Mouse (Mus musculus): ENCODE data around the gene Ube4b.
"Not testable (repeated sequence)": the region's sequence is repeated elsewhere in the genome, so short reads cannot be mapped to it uniquely, and the experiment has no call there.

The Ube4b gene

DNA sequence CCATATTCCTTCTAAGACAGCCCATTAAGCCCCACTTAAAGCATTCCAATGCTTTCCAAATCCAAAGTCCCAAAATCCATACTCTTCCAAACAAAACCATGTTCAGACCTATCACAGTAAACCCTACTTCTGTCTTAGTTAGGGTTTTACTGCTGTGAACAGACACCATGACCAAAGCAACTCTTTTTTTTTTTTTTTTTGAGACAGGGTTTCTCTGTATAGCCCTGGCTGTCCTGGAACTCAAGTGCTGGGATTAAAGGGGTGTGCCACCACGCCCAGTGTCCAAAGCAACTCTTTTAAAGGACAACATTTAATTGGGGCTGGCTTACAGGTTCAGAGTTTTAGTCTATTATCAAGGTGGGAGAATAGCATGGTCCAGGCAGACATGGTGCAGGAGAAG lies 5.3 kb upstream of the Ube4b start:
- in situ Hi-C loops (cut with MboI, MseI): not testable (repeated sequence)

DNA sequence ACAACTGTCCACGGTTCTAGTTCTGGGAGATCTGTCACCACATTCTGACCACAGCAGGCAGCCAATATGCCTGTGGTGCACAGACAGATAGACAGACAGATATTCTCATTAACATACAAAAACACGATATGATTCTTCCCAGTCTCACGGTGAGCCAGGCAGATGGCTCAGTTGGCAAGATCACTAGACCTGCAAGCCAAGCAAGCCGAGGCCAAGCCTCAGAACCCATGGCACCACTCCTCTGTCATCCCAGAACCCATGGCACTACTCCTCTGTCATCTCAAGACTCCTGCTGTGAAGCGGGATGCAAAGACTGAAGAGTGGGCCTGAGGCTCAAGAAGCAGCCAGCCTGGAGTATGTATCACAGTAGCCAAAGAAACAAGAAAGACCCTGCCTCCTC lies 3.0 kb upstream of the Ube4b start:
- in situ Hi-C loops (cut with MboI, MseI): no loop called here

DNA sequence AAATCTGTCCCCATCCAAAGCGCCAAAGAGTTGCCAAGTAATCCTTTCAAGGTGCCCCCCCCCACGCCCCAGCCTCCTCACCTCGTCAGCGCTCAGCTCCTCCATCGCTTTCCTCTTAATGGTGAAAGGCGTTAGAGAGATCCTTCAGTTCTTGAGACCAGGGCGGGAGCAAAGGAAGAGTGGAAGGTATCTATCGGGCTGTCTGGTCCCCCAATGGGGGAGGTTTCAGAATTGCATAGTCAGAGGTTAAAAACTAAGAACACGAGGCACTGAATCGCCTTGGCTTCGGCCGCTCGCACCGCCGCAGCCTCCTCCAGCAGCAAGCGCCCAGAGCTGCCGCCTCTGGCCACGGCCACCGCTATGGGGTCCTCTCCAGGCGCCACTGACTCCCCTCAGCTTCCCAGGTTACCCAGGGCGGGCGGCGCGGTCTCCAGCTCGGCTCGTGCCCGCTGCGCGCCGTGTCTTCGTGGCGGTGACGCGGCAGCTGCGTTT lies 702 bp downstream of the Ube4b start:
- in situ Hi-C loops (cut with MboI, MseI): no loop called here

DNA sequence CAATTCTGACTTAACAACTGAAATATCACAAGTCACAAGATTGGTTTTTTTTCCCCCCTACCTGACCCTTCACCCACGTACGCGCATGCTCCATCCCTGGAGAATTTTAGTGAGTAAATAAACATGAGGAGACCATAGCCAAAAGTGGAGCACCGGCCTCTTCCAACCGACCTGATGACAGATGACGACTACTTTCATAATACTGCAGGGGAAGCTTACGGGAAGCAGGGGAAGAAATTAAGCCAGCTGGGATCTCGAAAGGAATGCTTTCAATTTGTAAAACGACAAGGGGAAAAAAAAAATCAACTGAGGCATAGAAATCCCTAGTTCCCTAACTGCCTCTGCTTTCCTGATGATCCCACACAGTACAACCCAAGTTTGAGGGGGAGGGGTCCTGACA lies 1.8 kb downstream of the Ube4b start:
- in situ Hi-C loops (cut with MboI, MseI): no loop called here

DNA sequence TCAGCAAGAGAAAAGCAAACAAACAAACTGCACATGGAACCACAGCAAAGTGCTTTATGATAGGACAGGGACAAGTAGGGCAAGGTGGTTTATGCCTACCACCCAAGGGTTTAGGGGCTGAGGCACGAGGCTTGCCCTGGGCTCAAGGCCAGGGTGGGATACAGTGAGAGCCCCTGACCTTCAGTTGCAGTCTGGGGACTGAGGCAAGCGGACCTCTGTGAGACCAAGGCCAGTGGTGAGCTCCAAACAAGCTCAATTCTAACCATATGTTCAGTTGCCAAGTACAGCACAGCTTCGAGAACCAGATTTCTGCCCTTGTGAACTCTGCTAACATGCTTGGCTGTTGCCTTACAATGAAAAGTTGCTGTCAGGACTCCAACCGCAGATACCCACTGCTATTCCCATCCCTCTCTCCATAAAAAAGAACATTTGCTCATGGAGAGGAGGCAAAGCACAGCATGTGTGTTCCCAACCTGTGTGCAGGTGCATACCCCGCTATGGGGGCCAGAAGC lies 8.6 kb downstream of the Ube4b start:
- in situ Hi-C loops (cut with MboI, MseI): no loop called here

DNA sequence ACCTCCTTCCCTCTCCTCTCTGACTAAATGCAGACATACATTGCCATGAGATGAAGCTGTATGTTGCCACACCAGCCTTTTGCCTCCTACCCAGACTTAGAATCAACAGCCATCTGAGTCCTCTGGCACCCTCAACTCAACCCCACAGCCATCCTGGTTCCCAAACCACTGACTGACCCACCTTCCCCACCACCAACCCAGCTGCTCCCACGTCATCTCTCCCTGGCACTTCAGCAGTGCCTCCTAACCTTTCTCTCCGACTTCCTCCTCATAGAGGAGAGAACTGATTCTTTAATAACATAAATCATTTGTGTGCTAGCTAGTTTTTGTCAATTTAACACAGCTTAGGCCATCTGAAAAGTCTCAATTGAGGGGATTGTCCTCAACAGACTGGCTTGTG lies 9.6 kb downstream of the Ube4b start:
- in situ Hi-C loops (cut with MboI, MseI): no loop called here

DNA sequence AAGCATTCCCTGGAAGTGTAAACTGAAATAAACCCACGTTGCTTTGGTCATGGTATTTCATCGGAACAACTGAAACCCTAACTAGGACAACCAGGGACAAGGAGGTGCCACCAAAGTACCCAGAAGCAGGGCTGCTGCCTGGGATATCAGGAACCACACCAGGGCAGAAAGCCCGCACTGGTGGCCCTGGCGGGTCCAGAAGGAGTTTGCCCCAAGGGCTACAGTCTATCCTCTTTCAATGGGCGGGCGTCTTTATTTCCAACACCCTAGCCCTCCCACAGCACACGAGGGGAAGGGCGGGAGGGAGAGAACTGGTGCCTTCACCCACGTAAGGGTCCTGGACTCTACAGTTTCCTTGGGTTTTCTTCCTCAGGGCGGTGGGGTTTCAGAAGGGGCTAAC lies 10.1 kb downstream of the Ube4b start:
- in situ Hi-C loops (cut with MboI, MseI): no loop called here

DNA sequence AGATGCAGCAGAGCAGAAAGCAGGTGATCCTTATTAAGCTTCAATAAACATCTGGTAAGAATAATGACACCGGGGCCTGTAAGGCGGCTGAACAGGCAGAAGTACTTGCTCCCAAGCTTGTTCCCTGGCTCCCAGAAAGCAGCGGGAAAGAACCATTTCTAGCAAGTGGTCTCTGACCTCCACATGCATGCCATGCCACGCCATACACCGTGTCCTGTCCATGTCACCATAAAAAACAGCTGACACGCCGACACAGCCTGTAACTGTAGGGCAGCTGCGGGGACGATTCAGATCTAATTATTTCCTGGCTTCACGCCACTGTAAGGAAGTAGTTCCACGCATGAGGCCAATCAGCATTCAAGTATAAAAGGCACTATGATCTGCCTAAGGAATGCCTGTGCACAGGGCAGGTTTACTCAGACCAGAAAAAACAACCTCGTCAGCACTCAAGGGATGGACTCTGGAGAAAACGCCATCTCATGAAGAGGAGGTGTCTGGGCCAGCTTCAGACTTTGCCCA lies 10.8 kb downstream of the Ube4b start:
- in situ Hi-C loops (cut with MboI, MseI): no loop called here

DNA sequence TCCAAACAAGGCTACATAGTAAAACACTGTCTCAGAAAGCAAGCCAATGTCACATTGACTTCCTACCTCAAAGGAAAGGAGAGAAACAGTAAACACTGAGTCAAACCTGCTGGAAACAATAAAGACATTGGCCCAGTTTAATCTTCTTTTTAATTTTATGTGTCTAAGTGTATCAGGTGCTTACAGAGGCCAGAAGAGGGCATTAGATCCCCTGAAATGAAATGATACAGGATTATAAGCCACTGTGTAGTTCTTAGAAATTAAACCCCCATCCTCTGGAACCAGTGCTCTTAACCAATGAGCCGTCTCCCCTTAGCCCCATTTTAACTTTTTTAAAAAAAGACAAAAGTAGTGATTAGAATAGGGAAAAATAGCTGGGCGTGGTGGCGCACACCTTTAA lies 12.3 kb downstream of the Ube4b start:
- in situ Hi-C loops (cut with MboI, MseI): no loop called here

DNA sequence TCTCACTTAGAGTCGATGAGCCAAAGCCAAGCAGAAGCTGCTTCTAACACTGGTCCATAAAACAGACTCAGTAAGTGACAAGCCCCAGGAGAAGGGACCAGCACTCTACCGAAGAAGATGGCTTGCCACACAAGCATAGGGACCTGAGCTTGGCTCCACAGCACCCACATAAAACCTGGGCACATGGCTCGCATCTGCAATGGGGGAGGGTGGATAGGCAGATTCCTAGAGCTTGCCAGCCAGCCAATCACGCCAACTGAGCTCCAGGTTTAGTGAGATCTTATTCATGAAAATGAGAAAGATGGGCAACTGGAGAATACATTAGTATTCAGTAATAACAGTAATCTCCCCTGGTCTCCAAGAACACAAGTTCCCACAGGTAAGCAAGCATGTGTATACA lies 16.8 kb downstream of the Ube4b start:
- in situ Hi-C loops (cut with MboI, MseI): no loop called here

DNA sequence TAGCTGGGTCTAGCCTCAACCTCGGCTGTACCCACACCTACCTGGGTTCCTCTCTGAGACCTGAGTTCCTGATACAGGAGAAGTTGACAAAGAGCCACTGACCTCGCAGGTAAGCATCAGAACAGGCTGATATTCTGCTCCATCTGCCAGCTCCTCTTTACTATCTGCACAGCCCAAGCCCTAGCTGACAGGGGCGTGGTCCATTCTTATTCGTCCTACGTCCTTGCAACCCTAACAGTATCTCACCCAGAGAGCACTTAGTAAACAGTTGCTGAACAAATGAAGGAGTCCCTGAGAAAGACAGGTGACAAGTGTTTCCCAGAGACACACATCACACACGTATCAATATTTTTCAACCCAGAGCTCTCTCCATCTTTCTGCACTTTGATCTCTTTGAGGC lies 18.2 kb downstream of the Ube4b start:
- in situ Hi-C loops (cut with MboI, MseI): no loop called here

DNA sequence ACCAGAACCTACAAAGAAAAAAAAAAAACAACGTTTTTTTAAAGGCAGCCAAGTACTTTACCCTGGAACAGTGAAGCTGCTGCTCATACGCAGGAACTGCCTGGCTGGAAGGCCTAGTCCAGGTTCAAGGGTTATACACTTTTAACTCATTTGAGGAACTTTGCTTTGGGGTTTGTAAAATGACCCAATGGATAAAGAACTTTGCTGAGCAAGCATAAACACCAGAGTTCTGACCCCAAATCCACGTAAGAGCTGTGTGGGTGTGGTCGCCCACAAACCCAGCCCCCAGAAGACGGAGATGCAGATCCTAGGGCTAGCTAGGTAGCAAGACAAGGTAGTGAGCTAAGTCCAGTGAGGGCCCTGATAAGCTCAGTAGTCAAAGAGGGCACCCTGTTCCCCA lies 19.1 kb downstream of the Ube4b start:
- in situ Hi-C loops (cut with MboI, MseI): no loop called here

DNA sequence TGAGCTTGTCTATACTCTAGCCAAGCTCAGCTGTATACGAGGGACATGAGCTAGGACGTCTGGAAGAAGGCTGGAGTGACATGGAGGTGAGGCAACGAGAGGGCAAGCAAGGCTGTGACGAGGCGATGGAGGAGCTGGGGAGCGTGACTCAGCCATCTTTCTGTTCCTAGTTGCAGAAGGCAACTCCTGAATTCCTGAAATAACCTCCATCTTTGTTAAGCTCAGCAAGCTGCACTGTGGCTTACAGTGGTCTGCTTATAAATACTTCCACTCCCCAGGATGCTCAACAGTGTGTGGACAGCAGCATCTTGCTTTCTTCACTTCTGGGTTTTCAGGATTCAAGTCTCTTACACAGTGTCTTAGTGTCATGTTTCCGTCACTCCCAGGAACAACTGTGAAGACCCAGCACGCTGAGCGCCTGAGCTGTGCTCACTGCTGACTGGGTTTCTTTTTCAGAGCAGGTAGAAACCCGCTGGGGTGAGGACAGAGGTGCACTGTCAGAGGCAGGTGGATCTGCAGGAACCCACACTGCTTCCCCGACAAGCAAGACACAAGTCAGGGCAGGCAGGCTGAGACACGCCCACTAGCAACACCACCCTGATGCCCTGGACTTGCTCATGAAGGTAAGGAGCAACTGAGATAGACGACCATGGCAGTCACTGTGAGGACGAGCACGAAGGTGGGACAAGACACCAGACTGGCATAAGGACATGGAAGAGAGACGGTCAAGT lies 20.7 kb downstream of the Ube4b start:
- in situ Hi-C loops (cut with MboI, MseI): no loop called here

DNA sequence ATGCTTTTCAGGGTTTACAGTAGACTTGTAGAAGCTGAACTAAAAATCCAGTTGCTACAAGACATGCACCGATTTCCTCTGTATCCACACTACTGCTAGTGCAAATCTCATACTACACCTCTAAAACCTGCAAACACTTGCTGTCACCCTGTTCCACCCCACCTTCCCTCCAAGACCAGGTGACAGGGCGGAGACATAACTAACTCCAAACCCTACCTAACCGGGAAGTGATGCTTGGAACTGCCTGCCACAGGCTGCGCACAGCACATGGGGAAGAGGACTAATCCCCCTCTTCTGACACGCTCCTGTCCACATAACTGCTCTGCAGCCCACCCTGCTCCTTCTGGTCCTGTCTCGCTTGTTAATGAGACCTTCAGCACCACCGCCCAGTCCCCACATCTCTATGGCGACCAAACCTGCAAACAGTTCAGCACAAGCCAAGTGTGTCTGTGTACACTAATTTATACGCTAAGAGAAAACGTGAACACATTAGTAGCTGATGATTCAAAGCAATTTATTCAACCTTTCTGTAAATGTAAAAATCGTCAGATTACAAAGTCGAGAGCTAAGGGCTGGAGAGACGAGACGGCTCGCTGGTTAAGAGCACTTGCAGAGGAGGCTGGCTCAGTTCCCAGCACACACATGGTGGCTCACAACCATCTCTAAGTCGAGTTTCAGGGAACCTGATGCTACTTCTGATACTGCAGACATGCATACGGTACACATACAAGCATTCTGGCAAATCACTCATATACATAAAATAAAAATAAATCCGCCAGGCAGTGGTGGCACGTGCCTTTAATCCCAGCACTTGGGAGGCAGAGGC lies 21.7 kb downstream of the Ube4b start:
- in situ Hi-C loops (cut with MboI, MseI): no loop called here

DNA sequence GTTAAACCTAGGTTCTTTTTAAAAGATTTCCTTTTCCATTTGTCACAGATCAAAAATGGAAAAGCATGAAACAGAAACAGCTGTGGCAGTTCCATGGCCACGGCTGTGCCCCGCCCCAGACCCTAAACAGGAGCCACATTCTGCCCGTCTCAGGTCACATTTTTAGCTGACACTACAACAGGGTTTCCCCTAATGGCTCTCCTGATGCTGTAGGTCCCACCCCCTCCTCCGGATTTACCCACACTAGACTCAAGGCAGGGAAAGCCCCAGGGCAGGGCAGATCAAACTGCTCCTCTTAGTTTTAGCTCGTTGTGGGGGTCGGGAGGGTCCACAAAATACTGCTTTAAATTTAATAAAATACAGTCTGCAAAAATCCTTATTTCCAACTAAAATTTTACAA lies 23.5 kb downstream of the Ube4b start:
- in situ Hi-C loops (cut with MboI, MseI): no loop called here

DNA sequence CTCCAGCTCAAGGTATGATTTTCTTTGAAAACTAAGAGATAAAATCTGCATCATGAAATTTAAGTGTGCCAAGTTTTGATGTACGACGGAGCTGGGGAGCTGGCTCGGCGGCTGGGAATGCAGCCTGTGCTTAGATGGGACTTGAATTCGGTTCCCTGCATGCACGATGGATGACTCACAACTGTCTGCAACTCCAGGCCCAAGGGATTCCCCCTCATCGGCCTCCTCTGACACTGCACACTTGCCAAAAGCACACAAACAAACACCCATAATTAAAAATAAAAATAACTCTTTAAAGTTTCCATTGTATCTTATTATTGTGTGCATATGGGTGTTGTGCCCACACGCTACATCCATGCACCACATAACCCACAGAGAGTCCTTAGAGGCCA lies 25.0 kb downstream of the Ube4b start:
- in situ Hi-C loops (cut with MboI, MseI): no loop called here

DNA sequence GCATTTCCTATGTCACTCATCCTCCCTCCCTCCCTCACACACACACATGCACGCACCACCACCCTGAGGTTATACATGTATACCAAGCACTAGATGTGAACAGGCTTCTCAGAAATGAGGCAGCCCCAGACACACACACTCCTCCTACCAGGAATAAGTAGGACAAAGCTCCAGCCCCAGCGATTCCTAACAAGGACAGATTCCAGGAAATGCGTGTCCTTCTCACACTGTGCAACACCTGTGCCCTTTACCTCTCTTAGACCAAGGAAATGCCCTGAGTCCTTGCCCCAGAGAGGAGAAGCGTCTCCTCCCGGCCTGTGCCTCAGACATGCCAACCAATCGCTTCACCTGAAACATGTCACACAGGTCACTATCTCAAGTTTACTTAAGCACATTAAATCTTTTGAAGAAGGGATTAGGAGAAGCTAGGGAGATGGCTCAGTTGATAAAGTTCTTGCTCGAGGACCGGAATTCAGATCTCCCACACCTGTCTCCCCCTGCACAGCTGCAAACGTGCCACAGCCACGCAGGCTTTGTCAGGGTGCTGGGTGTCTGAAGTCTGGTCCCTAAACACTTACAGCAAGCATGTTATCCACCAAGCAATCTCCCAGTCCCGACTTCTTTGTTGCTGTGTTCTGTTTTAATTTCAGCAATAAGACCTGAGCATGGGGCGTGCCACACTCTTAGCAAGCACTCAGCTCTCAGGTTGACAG lies 25.5 kb downstream of the Ube4b start:
- in situ Hi-C loops (cut with MboI, MseI): no loop called here

DNA sequence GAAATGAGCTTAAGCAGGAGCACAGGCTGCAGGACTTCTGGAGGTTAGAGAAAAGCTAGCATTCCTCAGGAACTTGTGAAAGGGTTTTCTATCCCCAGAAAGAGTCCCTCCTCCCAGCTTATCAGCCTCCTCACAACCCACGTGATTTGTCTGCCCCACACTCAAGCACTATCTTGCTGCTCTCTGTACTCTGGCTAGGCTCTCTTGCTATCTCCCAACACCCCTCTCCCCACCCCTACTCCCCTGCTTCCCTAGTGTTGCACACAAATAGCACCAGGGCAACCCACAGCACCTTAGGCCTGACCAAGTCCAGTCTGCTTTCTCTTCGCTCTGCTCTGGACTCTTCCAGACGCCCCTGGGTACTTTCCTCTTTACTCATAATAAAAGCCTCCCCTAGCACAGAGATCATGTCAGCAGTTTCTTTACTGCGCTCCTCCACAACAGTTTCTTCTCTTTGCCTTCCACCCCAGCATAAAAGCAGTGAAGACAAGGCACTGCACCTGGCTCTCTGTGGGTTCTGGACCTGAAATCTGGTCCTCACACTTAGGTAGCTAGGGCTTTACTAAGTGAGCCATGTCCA lies 27.1 kb downstream of the Ube4b start:
- in situ Hi-C loops (cut with MboI, MseI): no loop called here

DNA sequence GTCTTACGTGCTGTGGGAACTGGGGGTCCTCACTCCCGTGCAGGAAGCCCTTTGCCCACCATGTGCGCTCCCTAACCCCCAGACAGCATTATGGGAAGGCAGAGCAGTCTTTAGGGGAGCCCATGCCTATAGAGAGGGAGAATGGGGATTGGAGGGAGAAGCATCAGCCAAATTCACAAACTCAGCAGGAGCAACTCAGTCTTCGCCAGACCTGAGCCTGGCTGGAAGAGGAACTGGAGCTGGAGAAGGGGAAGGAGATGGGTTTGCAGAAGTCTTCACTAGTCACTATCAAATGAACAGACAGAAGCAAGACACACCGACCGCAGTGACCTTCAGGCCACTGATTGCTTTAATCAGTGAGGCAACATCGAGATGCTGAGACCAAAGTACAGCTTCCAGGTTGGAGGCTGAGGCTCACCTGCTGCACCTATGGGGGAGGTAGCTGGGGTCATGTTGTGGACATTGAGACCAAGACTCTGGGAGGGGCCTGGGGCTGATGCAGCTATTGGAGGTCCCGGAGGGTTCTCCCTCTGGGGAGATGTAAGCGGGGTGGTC lies 28.3 kb downstream of the Ube4b start:
- in situ Hi-C loops (cut with MboI, MseI): no loop called here

DNA sequence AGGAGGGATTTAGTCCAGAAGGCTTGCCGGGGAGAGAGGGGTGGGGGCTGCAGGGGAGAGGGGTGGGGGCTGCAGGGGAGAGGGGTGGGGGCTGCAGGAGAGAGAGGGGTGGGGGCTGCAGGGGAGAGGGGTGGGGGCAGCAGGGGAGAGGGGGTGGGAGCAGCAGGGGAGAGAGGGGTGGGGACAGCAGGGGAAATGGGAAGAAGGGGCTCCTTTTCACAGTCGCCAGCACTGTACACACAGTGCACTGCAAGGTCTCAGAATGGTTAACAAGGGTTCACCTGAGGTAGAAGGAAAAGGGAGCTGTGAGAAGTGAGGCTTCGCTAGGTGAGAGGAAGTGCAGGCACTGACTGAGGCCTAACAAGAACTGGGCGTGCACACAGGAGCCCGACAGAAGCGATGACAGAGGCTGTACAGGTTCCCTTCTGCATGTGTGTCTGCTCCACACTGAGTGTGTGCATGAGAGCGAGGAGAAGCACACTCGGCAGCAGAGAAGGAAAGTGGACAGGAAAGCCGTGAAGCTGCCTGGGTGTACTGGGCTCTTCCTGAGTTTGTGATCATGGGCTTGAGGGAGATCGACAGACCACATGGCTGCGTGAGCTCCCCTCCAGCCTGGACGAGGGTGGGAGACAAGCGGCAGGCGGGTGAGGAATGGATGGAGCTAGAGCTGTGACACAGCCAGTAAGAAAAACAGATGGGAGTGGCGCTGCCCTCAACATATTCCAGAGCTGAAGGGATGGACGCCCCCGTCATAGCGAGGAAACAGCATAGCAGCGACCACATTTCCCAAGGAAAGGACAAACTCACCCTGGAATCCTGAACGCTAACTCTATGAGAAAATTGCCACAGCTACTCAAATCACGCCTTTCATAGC lies 29.9 kb downstream of the Ube4b start:
- in situ Hi-C loops (cut with MboI, MseI): no loop called here

Measured in regulatory T cell (primary cell).